Mouse (Mus musculus): ENCODE data around the gene Tmem184a. TPM values are rescaled to one million over a fixed set of nuclear protein-coding genes. Genes with fewer than 3 reads are reported as not detected.
A peak's percentile ranks its signal among the peaks of the same experiment; 100 is the strongest.

Tmem184a gene
- polyA plus RNA-seq, 1 experiment from 2014 or later, result 0.55 TPM

- Histone ChIP-seq H3K27ac (replicated peaks) (no peak overlapping the region), H3K4me1 (peaks cover 89% of the 10 kb centered on the region), H3K27me3 (replicated peaks) (no peaks in the 10 kb centered on the region), H3K36me3 (peaks cover 32% of the 10 kb centered on the region), H3K9me3 (no peaks in the 10 kb centered on the region), H3K9ac (peak overlapping the region; percentile 94; the same call in 1 of the 2 replicates), H3K4me3 (no peak overlapping the region), H3K4me2 (no peak overlapping the region)
- no peak for ATAC-seq (ENCODE audit: extremely low read depth, insufficient number of reproducible peaks, low FRiP score, low TSS enrichment)
- 85% methylated on average over 33 of the region's 33 CpGs for WGBS
Measured at GRCm38 (mm10) chr5:139799801-139800590, 19.7 kb downstream of the Tmem184a start.

- Histone ChIP-seq H3K4me2 (peak overlapping the region; percentile 99), H3K36me3 (peaks cover 32% of the 10 kb centered on the region), H3K9me3 (no peaks in the 10 kb centered on the region), H3K4me1 (peaks cover 89% of the 10 kb centered on the region), H3K27ac (replicated peaks) (peak overlapping the region; percentile 99), H3K9ac (peak overlapping the region; percentile 94), H3K27me3 (replicated peaks) (no peaks in the 10 kb centered on the region), H3K4me3 (no peak overlapping the region)
- no peak for ATAC-seq (ENCODE audit: extremely low read depth, insufficient number of reproducible peaks, low FRiP score, low TSS enrichment)
- WGBS, result 90% methylated on average over 9 of the region's 9 CpGs
Measured at GRCm38 (mm10) chr5:139799041-139799440, 20.7 kb downstream of the Tmem184a start.

GRCm38 (mm10) chr5:139798168-139798900 lies 21.4 kb downstream of the Tmem184a start:
- H3K9ac ChIP-seq, result peak overlapping the region; percentile 94
- H3K9me3 ChIP-seq, result no peaks in the 10 kb centered on the region
- no peak for ATAC-seq (ENCODE audit: extremely low read depth, insufficient number of reproducible peaks, low FRiP score, low TSS enrichment)
- H3K36me3 ChIP-seq, result peaks cover 32% of the 10 kb centered on the region
- no peaks in the 10 kb centered on the region for H3K27me3 ChIP-seq (replicated peaks)
- peaks cover 89% of the 10 kb centered on the region for H3K4me1 ChIP-seq
- 38% methylated on average over 12 of the region's 12 CpGs for WGBS
- peak overlapping the region; percentile 99 for H3K4me2 ChIP-seq
- peak overlapping the region; percentile 98 for H3K4me3 ChIP-seq
- H3K27ac ChIP-seq (replicated peaks), result peak overlapping the region; percentile 99

GRCm38 (mm10) chr5:139797473-139798167 lies 22.1 kb downstream of the Tmem184a start:
- no peaks in the 10 kb centered on the region for H3K9me3 ChIP-seq
- ATAC-seq (ENCODE audit: extremely low read depth, insufficient number of reproducible peaks, low FRiP score, low TSS enrichment), result no peak
- peak overlapping the region; percentile 99 for H3K4me2 ChIP-seq
- no peaks in the 10 kb centered on the region for H3K27me3 ChIP-seq (replicated peaks)
- H3K27ac ChIP-seq (replicated peaks), result peak overlapping the region; percentile 99
- peaks cover 32% of the 10 kb centered on the region for H3K36me3 ChIP-seq
- H3K9ac ChIP-seq, result peak overlapping the region; percentile 94
- H3K4me3 ChIP-seq, result peak overlapping the region; percentile 98
- peaks cover 89% of the 10 kb centered on the region for H3K4me1 ChIP-seq
- 28% methylated on average over 11 of the region's 11 CpGs for WGBS

GRCm38 (mm10) chr5:139796900-139797299 lies 22.8 kb downstream of the Tmem184a start:
- Histone ChIP-seq H3K27ac (replicated peaks) (peak overlapping the region; percentile 99), H3K36me3 (peaks cover 30% of the 10 kb centered on the region), H3K9me3 (no peaks in the 10 kb centered on the region), H3K4me1 (peaks cover 93% of the 10 kb centered on the region), H3K27me3 (replicated peaks) (no peaks in the 10 kb centered on the region), H3K9ac (peak overlapping the region; percentile 94), H3K4me3 (peak overlapping the region; percentile 98), H3K4me2 (peak overlapping the region; percentile 99)
- 4% methylated on average over 13 of the region's 13 CpGs for WGBS
- ATAC-seq (ENCODE audit: extremely low read depth, insufficient number of reproducible peaks, low FRiP score, low TSS enrichment), result peak; percentile 48; the same call in 1 of the 2 replicates

GRCm38 (mm10) chr5:139796001-139796620 lies 23.6 kb downstream of the Tmem184a start:
- Histone ChIP-seq H3K4me3 (peak overlapping the region; percentile 98), H3K9ac (peak overlapping the region; percentile 94), H3K9me3 (no peaks in the 10 kb centered on the region), H3K27me3 (replicated peaks) (no peaks in the 10 kb centered on the region), H3K4me1 (peaks cover 92% of the 10 kb centered on the region), H3K27ac (replicated peaks) (peak overlapping the region; percentile 99), H3K4me2 (peak overlapping the region; percentile 99), H3K36me3 (peaks cover 22% of the 10 kb centered on the region)
- no peak for ATAC-seq (ENCODE audit: extremely low read depth, insufficient number of reproducible peaks, low FRiP score, low TSS enrichment)
- WGBS, result 65% methylated on average over 9 of the region's 9 CpGs

- Histone ChIP-seq H3K27me3 (replicated peaks) (no peaks in the 10 kb centered on the region), H3K36me3 (peaks cover 10% of the 10 kb centered on the region), H3K9ac (peak overlapping the region; percentile 94), H3K4me1 (peaks cover 86% of the 10 kb centered on the region), H3K4me3 (peak overlapping the region; percentile 98), H3K27ac (replicated peaks) (peak overlapping the region; percentile 99), H3K9me3 (no peaks in the 10 kb centered on the region), H3K4me2 (peak overlapping the region; percentile 99)
- peak; percentile 40 for ATAC-seq (ENCODE audit: extremely low read depth, insufficient number of reproducible peaks, low FRiP score, low TSS enrichment)
- 37% methylated on average over 10 of the region's 10 CpGs for WGBS
Measured at GRCm38 (mm10) chr5:139794938-139795337, 24.8 kb downstream of the Tmem184a start.

- ATAC-seq (ENCODE audit: extremely low read depth, insufficient number of reproducible peaks, low FRiP score, low TSS enrichment), result no peak
- H3K9ac ChIP-seq, result peak overlapping the region; percentile 94
- peaks cover 78% of the 10 kb centered on the region for H3K4me1 ChIP-seq
- H3K9me3 ChIP-seq, result no peaks in the 10 kb centered on the region
- peaks cover 2% of the 10 kb centered on the region for H3K36me3 ChIP-seq
- H3K4me2 ChIP-seq, result peak overlapping the region; percentile 99
- WGBS, result 79% methylated on average over 5 of the region's 5 CpGs
- peak overlapping the region; percentile 98 for H3K4me3 ChIP-seq
- H3K27ac ChIP-seq (replicated peaks), result peak overlapping the region; percentile 99
- no peaks in the 10 kb centered on the region for H3K27me3 ChIP-seq (replicated peaks)
Measured at GRCm38 (mm10) chr5:139794137-139794536, 25.6 kb downstream of the Tmem184a start.

GRCm38 (mm10) chr5:139793338-139794089 lies 26.2 kb downstream of the Tmem184a start:
- peak overlapping the region; percentile 98 for H3K4me3 ChIP-seq
- peak overlapping the region; percentile 99 for H3K4me2 ChIP-seq
- H3K36me3 ChIP-seq, result no peaks in the 10 kb centered on the region
- peak overlapping the region; percentile 94 for H3K9ac ChIP-seq
- no peaks in the 10 kb centered on the region for H3K9me3 ChIP-seq
- no peaks in the 10 kb centered on the region for H3K27me3 ChIP-seq (replicated peaks)
- no peak for ATAC-seq (ENCODE audit: extremely low read depth, insufficient number of reproducible peaks, low FRiP score, low TSS enrichment)
- WGBS, result 15% methylated on average over 11 of the region's 11 CpGs
- H3K27ac ChIP-seq (replicated peaks), result peak overlapping the region; percentile 99
- H3K4me1 ChIP-seq, result peaks cover 72% of the 10 kb centered on the region

- Histone ChIP-seq H3K27ac (replicated peaks) (peak overlapping the region; percentile 99), H3K36me3 (no peaks in the 10 kb centered on the region), H3K9ac (peak overlapping the region; percentile 94), H3K9me3 (no peaks in the 10 kb centered on the region), H3K4me2 (peak overlapping the region; percentile 99), H3K4me1 (peaks cover 66% of the 10 kb centered on the region), H3K4me3 (peak overlapping the region; percentile 98), H3K27me3 (replicated peaks) (no peaks in the 10 kb centered on the region)
- ATAC-seq (ENCODE audit: extremely low read depth, insufficient number of reproducible peaks, low FRiP score, low TSS enrichment), result no peak
- WGBS, result 12% methylated on average over 3 of the region's 3 CpGs
Measured at GRCm38 (mm10) chr5:139792966-139793337, 26.8 kb downstream of the Tmem184a start.
